Mouse (Mus musculus) cerebellum, adult 2 months (tissue): ENCODE measurements around the gene Ccdc146.

Experiments used
- CTCF ChIP-seq: fragments of 200-500 bp; IDR thresholded peaks from 2 replicates; pipeline ENCODE4 v1.5.1; 2011; ENCODE audit warnings: low read depth, mild to moderate bottlenecking, control low read depth, low read length, moderate library complexity, borderline replicate concordance; ENCODE audit not compliant: insufficient read depth
- POLR2A ChIP-seq: fragments of 200-500 bp; IDR thresholded peaks from 2 replicates; pipeline ENCODE4 v1.6.1; 2011; ENCODE audit warnings: low read length, control low read depth, borderline replicate concordance; ENCODE audit not compliant: insufficient read depth

- no peak for TF ChIP-seq POLR2A
- no peak for TF ChIP-seq CTCF
Observed at GRCm38 (mm10) chr5:21247916-21248315, 176.6 kb downstream of the Ccdc146 start.
